Mouse (Mus musculus) lung, postnatal 36 days (tissue): ENCODE data around the gene Snrpn.
A peak's percentile ranks its signal among the peaks of the same experiment; 100 is the strongest.
"Not testable (repeated sequence)": the region's sequence is repeated elsewhere in the genome, so short reads cannot be mapped to it uniquely, and the experiment has no call there.

Experiments used
- DNase-seq: peaks from one replicate; pipeline ENCODE4 v3.0.0; 2022; ENCODE audit warnings: mixed read lengths

The Snrpn gene

DNA sequence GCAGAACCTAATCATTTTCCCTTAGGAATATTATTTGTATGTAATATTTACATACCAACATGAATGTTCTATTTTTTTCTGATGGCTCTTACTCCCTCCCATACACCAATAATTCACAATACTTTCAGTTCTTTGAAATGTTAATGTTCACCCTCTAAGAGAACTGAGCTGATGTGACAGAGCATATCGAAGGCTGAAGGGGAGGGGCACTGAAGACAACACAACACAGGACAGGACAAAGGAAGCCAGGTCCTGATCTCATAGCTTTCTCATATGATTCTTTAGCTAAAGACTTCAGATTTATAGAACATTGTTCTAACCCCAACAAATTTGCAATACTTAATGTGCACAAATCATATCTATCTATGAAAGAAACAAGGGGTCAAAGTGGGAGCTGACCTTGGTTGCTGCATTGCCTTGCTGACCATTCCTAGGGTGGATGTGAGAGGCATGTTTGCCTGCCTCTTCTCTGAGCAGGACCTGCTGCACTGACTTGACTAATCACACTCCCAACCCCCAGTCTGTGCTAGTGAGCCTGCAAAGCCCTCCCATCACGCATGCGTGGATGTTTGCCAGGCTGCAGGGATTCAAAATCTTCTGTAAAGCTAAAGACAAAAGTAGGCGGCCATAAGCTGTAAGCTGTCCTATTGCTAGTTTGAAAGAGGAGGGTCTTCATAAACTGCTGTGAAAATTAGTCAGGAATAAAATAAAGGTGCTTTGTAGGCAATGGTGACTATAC, at the start of gene Snrpn:
Gene Snrpn, minus strand, starts transcription at position 478 of the 739 bp plus-strand sequence.
- DNase-seq = no peak

DNA sequence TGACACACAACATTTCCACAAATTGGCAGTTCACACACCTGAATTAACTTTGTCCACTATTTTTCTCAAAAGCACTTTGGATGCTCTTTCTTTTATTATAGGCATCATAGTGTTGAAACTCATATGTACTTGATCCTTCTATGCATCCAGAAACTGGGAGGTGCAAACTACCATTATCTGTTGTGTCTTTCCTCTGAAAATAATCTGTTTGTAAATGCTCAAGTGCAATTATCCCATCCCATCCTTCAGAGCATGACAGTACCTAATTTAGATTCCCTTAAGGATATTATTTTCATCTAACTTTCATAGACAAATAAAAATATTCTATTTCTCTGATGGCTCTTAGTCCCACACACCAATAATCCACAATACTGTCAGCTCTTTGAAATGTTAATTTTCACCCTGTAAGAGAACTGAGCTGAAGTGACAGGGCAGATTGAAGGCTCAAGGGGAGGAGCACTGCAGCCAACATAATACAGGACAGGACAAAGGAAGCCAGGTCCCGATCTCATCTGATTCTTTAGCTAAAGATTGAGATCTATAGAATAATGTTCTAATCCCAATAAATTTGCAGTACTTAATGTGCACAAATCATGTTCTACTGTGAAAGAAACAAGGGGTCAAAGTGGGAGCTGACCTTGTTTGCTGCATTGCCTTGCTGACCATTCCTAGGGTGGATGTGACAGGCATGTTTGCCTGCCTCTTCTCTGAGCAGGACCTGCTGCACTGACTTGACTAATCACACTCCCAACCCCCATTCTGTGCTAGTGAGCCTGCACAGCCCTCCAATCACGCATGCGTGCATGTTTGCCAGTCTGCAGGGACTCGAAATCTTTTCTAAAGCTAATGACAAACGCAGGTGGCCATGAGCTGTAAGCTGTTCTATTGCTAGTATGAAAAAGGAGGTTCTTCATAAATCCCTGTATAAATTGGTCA, 30.5 kb upstream of the Snrpn start:
- no peak for DNase-seq

DNA sequence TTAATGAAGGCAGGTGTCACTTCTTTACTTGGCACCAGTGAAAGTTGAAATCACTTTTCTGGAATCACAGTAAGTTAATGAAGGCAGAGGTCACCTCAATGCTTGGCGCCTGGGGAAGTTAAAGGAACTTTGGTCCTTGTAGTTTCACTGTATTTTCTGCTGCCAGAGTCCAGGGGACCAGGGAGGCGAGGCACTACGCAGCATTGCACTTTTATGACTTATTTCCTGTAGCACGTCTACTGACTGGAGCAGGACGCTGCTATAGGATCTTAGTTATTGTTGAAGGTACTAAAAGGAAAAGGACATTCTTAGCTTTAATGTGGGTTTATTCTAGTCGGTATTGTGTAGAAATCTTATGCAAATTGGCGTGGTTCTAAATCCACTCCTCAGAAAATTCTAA, 14.7 kb downstream of the Snrpn start:
- no peak for DNase-seq

DNA sequence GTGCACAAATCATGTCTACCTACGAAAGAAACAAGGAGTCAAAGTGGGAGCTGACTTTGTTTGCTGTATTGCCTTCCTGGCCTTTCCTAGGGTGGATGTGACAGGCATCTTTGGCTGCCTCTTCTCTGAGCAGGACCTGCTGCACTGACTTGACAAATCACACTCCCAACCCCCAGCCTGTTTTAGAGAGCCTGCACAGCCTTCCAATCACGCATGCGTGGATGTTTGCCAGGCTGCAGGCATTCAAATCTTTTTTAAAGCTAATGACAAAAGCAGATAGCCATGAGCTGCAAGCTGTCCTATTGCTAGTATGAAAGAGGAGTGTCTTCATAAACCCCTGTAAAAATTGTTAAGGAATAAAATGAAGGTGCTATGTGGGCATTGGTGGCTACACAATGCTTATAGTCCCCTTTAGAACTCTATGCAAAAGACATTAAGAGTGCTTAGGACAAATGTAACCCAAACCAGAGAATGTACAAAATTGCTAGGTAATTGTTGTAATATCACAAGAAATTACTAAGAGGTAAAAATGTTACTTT, 16.9 kb downstream of the Snrpn start:
- DNase-seq = not testable (repeated sequence)

DNA sequence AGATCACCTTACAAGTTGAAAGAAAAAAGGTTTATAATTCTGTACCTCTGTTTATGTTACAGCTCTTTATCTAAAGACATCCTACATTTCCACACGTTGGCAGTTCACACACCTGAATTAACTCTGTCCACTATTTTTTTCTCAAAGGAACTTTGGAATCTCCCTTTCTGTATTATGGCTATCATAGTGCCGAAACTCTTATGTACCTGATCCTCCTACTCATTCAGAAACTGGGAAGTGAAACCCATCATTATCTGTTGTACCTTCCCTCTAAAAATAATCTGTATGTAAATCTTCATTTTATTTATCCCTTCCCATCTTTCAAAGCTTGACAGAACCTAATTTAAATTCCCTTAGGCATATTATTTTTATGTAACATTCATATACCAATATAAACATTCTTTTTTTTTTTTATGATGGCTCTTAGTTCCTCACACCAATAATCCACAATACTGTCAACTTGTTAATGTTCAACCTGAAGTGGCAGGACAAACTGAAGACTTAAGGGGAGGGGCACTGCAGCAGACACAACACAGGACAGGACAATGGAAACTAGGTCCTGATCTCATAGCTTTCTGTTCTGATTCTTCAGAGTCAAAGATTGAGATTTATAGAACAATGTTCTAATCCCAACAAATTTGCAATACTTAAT, 17.5 kb downstream of the Snrpn start:
- no peak for DNase-seq

DNA sequence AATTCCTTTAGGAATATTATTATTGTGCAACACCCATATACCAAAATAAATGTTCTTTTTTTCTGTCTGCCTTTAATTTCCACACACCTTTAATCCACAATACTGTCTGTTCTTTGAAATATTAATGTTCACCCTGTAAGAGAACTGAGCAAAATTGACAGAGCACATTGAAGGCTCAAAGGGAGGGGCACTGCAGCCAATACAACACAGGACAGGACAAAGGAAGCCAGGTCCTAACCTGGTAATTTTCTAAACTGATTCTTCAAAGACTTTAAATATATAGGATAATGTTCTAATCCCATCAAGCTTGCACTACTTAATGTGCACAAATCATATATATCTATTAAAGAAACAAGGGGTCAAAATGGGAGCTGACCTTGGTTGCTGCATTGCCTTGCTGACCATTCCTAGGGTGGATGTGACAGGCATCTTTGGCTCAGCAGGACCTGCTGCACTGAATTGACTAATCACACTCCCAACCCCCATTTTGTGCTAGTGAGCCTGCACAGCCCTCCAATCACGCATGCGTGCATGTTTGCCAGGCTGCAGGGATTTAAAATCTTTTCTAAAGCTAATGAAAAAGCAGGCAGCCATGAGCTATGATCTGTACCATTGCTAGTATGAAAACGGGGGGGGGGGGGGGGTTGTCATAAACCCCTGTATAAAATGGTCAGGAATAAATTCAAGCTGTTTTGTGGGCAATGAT, 42.7 kb downstream of the Snrpn start:
- DNase-seq = no peak

DNA sequence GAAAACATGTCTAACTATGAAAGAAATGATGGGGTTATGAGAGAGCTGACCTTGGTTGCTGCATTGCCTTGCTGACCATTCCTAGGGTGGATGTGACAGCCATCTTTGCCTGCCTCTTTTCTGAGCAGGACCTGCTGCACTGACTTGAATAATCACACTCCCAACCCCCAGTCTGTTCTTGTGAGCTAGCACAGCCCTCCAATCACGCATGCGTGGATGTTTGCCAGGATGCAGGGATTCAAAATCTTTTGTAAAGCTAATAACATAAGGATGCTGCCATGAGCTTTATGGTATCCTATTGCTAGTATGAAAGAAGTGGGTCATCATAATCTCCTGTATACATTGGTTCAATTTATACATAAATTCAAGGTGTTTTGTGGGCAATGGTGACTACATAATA, 63.7 kb downstream of the Snrpn start:
- no peak for DNase-seq

DNA sequence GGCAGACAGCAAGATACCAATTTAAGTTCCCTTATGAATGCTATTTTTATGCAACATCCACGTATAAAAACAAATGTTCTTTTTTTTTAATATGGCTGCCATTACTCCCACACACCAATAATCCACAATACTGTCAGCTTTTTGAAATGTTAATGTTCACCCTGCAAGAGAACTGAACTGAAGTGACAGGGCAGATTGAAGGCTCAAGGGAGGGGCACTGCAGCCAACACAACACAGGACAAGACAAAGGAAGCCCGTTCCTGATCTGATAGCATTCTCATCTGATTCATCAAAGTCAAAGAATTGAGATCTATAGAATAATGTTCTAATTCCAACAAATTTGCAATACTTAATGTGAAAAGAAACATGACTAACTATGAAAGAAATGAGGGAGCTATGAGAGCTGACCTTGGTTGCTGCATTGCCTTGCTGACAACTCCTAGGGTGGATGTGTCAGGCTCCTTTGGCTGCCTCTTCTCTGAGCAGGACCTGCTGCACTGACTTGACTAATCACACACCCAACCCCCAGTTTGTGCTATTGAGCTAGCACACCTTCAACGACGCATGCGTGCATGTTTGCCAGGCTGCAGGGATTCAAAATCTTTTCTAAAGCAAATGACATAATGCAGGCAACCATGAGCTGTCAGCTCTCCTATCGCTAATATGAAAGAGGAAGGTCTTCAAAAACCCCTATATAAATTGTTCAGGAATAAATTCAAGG, 92.4 kb downstream of the Snrpn start:
- no peak for DNase-seq

DNA sequence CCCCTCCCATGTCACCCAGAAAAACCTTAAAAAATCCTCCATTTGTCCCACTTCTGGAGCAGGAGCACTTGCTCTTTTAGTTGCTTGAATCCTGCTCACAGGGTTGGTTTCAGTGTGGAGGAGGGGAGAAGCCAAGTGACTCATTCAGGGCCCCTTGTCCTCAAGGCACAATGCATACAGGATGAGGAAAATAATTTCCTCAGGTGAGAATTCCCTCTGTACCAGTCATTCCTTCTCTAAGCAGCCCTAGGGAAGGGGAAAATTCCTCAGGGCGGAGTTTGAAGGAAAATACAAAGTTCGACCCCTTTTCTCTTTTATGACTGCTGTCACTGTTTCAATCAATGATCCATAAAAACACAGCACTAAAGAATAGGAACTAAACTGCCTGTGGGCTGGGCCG, 126.8 kb downstream of the Snrpn start:
- no peak for DNase-seq

DNA sequence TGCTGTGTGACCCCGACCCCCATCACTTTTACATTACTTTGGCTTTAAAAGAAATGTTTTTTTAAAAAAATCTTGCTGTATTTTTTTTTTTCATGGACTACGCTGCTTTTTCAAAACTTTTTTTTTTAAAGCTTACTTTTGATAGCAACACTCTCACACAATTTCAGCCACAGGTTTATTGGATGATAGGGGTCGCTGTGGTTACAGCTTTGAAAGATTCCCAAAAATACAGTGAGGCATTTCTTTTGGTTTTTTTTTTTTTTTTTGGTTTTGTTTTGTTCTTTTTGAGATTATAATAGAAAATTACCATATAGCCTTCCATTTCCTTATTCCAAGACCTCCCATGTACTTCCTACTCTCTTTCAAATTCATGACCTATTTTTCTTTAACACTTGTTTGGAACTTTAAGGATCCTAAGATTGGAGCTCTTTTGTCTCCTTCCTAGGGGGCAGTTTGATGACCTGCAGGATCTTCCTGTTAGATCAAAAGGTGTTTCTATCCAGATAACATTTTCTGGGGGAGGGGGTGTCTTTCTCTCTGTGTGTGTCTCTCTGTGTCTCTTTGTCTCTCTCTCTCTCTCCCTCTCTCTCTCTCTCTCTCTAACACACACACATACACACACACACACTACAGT, 132.2 kb downstream of the Snrpn start:
- no peak for DNase-seq

DNA sequence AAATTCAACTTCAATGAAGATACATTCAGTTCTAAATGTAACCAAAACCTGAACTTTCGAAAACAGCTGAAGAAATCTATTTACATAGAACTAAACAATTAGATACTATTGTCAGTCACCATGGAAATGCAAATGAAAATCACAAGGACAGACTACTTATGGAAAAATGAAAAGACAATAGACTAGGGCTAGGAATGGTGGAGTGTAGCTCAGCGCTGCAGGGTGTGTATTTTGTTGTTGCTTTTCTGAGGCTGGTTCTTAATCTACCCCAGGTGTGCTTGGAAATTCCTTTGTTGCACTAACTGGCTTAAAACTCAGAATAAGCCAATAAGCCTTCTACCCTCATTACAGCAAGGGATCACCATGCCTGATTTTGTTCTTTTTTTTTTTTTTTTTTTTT, 133.8 kb downstream of the Snrpn start:
- DNase-seq = no peak

DNA sequence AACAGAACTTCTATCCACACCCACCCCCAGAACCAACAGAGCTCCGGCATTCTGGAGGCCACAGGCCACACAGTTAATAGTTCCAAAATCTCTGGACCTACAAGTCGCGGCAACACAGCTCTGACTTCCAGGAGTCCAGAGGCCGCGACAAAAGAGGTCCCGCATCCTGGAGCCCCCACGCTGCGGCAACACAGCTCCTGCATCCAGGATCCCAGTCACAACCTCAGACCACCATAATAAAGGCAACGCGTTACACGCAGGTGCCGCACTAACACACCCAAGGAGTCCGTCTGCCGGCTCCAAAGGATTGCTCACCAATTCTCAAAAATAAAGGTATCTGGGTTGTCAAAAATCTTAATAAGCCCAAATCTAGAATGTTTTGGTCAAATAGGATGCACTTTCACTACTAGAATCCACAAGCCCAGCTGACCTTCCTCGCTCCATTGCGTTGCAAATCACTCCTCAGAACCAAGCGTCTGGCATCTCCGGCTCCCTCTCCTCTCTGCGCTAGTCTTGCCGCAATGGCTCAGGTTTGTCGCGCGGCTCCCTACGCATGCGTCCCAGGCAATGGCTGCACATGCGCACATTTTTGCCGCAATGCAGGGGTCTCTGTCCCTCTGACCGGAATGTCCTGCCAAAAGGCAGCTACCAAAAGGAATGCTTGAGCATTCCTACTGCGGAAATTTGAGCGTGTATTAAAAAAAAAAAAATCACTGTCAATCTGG, 135.3 kb downstream of the Snrpn start, which contains the start of the genes Snurf and Gm38393:
Gene Snurf, minus strand, starts transcription at position 444 of the 725 bp plus-strand sequence.
Gene Gm38393, minus strand, starts transcription at position 459 of the 725 bp plus-strand sequence.
- peak; percentile 54 for DNase-seq

DNA sequence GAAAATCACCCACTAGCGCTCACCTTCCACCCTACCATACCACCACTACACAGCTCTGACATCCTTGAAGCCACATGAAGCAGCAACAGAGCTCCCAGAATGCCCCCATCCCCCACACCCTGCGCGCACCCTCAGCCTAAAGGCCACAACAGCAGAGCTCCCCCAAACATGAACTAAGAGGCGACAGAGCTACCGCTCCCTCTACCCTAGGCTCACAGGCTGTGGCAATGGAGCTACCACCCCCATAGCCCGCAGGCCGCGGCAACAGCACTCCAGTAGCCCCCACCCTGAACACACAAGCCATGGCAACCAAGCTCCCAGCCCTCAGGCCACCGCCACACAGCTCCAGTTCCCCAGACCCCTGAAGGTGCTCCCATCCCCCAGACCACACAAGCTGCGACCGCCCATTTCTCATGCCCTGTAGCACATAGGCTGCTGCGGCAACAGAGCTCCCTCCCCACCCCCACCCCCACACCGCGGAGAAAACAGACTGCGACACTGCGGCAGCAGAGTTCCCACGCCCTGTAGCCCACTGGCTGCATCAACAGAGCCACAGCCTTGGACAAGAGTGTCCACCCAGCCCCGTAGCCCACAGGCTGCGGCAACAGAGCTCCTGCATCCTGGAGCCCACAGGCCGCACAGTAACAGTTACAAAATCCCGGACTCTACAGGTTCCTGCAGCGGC, 136.0 kb downstream of the Snrpn start:
- DNase-seq = peak; percentile 1

DNA sequence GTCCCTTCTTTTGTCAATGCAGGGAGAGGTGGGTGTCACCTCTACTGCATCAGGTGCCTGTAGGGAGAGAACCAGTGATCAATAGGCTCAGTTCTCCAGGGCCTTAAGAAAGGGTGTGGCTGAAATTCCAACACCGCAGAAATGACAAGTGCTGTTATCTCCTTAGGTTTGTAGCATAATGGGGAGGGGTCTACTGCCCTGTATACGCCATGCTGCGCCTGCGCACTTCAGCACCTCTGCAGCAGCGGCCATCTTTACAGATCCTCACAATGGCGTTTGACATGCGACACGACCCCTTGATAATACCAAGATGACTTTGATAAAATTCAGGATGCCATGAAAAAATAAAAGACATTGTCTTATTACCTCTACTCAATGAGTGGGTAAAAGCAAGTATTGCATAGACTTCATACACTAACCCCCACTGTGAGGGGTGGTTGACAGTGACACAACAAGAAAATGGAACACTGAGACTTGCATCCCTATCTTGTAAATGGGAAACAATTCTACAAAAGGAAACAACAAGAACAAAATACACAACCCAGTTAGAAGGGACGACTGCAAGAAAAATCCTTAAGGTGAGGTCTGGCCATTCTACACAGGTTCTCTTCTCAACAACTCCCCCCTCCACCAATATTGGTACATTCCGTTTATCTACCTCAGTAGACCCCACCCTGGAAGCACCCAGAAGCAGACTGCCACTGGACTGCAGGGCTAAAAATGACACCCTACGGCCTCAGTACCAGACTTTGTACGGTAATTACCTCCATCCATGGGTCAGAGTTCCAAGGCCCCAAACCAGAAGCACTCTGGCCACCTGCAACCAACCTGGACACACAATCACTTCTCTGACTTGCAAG, 136.8 kb downstream of the Snrpn start:
- no peak for DNase-seq

DNA sequence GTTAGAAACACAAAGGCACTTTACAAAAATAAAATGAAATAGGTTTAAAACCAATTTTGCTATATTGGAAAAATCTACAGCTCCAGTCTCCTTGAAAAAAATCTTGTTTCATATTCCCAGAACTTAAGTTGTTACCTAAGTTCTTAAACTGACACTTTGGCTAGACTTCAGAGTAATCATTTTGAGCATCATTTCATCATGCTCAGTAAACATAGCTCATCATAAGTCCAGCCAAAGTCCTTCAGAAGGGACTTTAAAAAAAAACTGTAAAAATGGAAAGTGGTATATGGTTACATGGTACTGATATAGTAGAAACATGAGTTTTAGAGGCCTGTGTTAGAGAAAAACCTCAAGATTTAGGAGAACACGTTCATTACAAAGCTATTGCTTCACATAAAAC, 161.4 kb downstream of the Snrpn start:
- no peak for DNase-seq
